Mouse (Mus musculus): ENCODE measurements at regions not wholly inside any gene's neighbourhood (a gene's known extent, or its start where the extent isn't known, plus 50 kb on each side); places are given as distances from the start of the nearest gene placed in this dataset.

DNA sequence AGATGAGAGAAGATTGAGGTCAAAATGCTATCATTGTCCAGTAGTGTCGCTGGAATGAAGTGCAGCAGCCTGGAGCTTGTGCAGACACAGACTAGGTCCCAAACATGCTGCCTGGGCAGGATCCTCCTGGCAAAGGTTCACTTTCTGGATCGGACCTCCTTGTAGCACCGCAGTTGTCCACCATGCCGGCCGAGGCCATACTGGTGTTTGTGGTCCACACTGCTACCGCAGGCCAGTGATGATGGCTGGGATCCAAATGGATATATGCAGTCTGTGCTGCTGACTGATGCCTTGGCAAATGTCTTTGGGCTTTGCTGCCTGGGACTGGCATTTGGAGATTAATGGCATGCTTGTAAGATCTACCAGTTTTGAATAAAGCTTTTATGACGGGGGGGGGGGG lies 174.5 kb upstream of the Tas2r134 start:
- TF ChIP-seq CTCF (IDR thresholded peaks at IDR 0.05 in 2 of 3, conservative IDR thresholded peaks at IDR 0.05 in 1 of 3; ENCODE audit: control insufficient read depth in 1 of 3, insufficient read depth in 1 of 3, low read depth in 2 of 3, low read length in 3 of 3, poor library complexity in 1 of 3, severe bottlenecking in 1 of 3) = no peak
- TF ChIP-seq POLR2A (IDR thresholded peaks at IDR 0.05; ENCODE audit: control insufficient read depth in 1 of 2, insufficient read depth in 1 of 2, low read depth in 1 of 2, low read length in 2 of 2, poor library complexity in 1 of 2) = no peak
- no peak for TF ChIP-seq ZC3H11A (IDR thresholded peaks at IDR 0.05; ENCODE audit: low read depth, low read length)
- TF ChIP-seq GATA1 (IDR thresholded peaks at IDR 0.05; ENCODE audit: low read depth, low read length) = no peak
- no peak for TF ChIP-seq GABPA (IDR thresholded peaks at IDR 0.05; ENCODE audit: low read depth, low read length)
- no peak for TF ChIP-seq HCFC1 (IDR thresholded peaks at IDR 0.05; ENCODE audit: low read depth, low read length)
- TF ChIP-seq E2F4 (IDR thresholded peaks at IDR 0.05; ENCODE audit: borderline replicate concordance, low read depth, low read length) = no peak
- TF ChIP-seq TCF12 (IDR thresholded peaks at IDR 0.05; ENCODE audit: low read depth, low read length) = no peak
- TF ChIP-seq TBP (IDR thresholded peaks at IDR 0.05; ENCODE audit: low read depth, low read length) = no peak
- TF ChIP-seq EP300 (IDR thresholded peaks at IDR 0.05; ENCODE audit: low read depth in 1 of 2, low read length in 2 of 2) = no peak
- TF ChIP-seq USF1 (IDR thresholded peaks at IDR 0.05; ENCODE audit: low read depth, low read length) = no peak

Measured in MEL (cell line).